Mouse (Mus musculus): ENCODE measurements around the gene Kcmf1.
A peak's percentile ranks its signal among the peaks of the same experiment; 100 is the strongest.
"Not testable (repeated sequence)": the region's sequence is repeated elsewhere in the genome, so short reads cannot be mapped to it uniquely, and the experiment has no call there.

Kcmf1 gene

DNA sequence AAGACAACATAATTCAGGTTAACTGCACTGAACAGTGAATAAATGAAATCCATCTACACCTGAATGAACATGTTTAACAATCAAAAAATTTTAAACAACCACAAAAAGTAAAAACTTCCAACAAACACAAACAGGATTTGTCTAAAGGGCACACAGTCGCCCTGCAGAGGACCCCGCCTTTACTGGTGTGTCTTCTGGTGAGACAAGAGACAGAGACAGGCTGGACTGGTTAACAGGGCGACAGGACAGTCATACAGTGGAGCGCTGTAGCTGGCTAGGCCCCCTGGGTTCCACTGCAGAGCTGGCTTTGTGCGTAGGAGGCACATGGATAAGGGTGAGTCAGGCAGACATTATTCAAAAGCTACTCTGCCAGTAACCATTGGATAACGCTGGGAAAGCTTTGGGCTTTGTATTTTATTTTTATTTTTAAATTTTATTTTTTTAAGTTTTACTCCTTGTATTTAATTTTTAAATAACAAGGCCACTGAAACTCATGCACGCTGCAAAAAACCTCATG is 57.7 kb downstream of the Kcmf1 start:
- DNase-seq (ENCODE audit: low read depth), result no peak

GRCm38 (mm10) chr6:72840867-72841780 is 58.7 kb downstream of the Kcmf1 start:
- no peak for DNase-seq (ENCODE audit: low read depth)

DNA sequence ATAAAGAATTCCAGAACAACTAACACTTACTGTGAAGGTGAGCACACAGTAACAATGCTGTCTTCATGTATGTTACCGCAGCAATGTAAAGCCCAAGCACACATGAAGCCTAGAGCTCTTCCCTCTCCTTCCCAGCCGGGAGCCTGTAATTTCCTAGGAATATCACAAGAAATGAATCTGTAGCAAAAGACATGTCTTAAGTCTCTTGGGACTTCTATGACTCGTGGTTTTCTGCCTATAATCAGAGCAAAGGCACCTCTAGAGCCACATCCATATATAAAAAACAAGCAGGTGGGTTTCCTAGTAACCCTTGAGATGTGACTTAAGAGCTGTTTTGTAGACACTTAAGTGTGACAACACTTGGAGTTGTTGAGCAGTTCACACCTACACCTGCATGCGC is 62.0 kb downstream of the Kcmf1 start:
- no peak for DNase-seq (ENCODE audit: low read depth)

DNA sequence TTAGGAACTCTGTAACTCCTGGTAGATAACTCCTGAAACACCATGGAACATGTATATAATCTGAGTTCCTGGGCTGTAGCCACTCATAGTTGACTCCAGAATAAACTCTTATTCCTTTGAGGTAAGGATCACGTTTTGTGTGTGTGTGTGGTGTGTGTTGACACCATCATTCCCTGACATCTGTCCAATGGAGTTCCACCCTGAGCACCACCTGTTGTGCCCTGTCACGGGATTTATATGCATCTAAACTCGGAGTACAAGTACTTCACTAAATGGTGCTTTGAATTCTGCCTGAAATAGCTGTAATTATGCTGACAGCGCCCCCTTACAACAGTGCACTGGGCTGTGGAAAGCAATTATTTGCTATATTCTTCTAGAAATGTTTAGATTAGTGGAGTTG is 65.3 kb downstream of the Kcmf1 start:
- no peak for DNase-seq (ENCODE audit: low read depth)

DNA sequence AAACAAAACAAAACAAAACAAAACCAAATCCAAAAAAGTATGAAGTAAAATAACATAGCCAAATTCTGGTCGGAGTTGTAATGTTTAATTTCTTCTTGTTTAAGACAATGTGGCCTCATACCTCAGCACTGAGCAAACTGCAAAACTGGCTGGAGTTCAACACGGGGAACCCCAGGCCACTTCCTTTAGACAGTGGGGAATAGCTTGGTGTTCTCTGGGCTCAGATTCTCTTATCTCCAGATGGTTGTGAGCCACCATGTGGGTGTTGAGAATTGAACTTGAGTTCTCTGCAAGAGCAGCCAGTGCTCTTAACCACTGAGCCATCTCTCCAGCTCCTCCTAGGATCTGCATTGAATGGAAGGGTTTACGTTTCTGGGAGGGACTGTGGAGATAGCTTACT is 67.9 kb downstream of the Kcmf1 start:
- DNase-seq (ENCODE audit: low read depth), result no peak

- peak; percentile 24 for DNase-seq (ENCODE audit: low read depth)
These were observed 68.5 kb downstream of the Kcmf1 start for GRCm38 (mm10) chr6:72831276-72831675.

GRCm38 (mm10) chr6:72828857-72829256 is 70.9 kb downstream of the Kcmf1 start:
- peak; percentile 13 for DNase-seq (ENCODE audit: low read depth)

DNA sequence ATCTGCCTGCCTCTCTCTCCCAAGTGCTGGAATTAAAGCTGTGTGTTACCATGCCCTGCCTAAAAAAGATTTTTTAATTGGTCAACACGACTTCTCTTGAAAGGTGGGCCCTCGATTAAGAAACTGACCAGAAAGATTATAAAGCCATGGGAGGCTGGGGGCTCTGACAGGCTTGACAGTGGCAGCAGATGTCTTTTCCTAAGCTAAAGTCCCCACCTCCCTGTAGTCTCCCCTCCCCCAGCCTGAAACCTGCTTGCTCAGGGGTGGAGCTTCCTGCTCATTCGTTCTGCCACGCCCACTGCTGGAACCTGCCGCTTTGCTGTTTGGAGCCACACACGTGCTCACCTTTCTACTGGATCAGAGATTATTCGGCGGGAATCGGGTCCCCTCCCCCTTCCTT is 71.7 kb downstream of the Kcmf1 start:
- not testable (repeated sequence) for DNase-seq (ENCODE audit: low read depth)

DNA sequence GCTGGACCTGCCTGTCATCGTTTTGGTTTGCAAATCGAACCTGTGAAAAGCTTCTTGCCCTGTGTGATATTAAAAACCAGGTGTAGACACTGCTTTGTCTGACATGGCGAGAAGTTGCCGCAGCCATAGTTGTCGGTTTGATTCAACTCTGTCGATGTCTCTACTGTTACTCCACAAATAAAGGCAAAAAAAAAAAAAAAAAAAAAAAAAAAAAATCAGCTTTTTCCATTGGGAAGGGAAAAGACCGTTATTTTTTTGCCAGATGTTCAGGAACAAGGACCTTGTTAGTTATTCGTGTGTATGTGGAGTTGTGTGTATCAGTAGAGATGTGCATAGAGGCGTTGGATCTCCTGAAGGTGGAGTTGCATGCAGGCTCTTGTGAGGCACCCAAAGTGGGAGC is 74.0 kb downstream of the Kcmf1 start:
- no peak for DNase-seq (ENCODE audit: low read depth)

DNA sequence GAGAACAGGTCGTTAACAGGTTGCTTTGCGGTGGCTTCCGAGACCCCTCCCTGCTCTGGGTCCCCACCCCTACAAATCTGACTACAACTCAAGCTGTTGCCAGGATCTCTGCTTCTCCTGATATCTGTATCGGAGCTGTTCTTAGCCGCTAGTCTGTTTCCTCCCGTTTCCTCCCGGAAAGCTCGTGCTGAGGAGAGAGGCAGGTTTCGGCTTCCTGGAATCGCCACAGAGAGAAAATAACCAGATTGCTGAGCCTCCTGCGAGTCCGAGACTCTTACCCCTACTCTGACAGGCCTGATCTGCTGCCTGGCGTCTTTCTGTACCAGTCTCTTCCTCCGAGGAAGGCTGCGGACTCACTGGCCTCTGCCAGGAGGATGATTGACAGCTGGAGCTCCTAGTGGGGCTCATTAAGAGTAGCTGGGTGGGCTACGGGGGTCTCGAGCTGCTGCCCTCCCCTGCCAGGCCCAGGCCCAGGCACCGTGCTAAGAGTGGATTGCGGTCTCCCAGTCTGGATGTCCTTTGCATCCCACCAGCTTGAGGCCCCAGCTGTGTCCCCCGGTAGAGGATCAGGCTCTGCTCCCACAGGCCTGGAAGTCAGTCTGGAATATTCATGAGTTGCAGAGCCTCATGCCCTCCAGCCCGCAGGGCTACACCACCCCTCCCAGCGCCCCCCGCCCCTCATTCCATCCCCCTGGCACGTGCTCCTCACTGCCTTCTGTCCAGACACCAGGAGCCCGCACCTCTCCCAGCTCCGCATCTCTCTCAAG is 74.6 kb downstream of the Kcmf1 start:
- no peak for DNase-seq (ENCODE audit: low read depth)

DNA sequence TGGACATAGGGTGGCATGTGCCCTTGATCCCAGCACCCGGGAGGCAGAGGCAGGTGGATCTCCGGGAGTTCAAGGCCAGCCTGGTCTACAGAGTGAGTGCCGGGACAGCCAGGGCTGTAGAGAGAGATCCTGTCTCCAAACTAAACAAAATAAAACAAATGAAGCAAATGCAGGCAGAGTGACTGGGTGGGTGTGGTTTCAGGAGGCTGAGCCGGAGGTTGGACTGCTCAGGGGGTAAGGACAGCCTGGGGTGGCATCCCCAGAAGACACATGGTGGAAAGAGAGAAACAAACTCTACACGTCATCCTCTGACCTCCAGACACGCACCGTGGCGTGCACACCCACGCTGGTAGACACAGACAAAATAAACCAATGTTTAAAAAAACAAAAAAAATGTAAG is 86.3 kb downstream of the Kcmf1 start:
- DNase-seq (ENCODE audit: low read depth), result no peak

DNA sequence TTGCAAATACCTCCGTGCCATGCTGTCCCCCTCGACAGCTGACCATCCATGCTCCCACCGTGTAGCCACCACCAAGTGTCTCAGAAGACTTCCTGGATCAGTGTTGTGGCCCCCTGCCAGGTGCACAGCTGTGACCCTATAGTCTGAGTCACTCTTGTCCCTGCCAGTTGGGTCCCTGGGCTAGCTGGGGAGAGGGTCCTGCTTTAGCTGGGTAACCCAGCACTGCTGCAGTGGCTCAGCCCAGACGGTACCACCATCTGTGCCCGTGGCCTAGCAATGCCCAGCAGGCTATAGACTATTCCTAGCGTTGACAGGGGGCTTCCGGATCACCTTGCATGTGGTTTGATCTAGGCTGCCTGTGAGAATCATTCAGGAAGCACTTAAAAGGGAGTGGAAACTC is 89.5 kb downstream of the Kcmf1 start:
- DNase-seq (ENCODE audit: low read depth), result no peak

GRCm38 (mm10) chr6:72809522-72810149 is 90.1 kb downstream of the Kcmf1 start:
- DNase-seq (ENCODE audit: low read depth), result no peak

GRCm38 (mm10) chr6:72808342-72808741 is 91.4 kb downstream of the Kcmf1 start:
- DNase-seq (ENCODE audit: low read depth), result no peak

DNA sequence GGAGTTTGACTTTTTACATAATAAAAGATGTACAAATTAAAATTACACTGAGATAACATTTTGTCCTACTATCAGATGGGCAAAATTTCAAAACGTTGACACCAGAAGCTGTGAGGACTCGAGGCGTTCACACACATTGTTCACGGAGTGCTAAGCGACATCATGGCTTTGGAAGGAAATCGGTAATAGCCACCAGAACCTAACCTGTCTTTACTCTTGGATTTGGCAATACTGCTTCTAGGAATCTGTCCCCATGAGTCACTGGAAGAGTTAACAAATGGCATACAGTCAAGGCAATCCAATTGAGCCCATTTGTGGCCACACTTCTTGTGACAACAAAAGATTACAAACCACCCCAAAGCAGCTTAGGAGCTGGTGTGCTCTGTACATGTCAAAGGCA is 96.1 kb downstream of the Kcmf1 start:
- DNase-seq (ENCODE audit: low read depth), result no peak

DNA sequence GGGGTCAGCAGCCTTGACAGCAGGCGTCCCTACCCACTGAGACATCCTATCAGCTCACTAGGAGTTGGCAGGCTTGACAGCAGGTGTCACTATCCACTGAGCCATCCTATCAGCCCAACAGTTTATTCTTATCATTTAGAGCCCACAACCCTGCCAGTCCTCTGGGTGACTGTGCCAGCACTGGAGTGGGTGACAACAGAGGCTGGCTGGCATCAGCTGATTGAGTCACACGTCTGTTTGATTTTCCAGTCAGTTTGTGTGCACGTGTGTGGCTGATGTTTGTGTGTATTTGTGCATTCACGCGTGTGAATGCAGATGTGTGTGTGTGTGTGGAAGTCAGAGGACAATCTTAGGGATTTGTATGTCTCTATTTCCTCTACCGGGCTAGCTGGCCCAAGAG is 97.7 kb downstream of the Kcmf1 start:
- DNase-seq (ENCODE audit: low read depth), result no peak

- no peak for DNase-seq (ENCODE audit: low read depth)
These were observed 99.1 kb downstream of the Kcmf1 start for GRCm38 (mm10) chr6:72800641-72801040.

DNA sequence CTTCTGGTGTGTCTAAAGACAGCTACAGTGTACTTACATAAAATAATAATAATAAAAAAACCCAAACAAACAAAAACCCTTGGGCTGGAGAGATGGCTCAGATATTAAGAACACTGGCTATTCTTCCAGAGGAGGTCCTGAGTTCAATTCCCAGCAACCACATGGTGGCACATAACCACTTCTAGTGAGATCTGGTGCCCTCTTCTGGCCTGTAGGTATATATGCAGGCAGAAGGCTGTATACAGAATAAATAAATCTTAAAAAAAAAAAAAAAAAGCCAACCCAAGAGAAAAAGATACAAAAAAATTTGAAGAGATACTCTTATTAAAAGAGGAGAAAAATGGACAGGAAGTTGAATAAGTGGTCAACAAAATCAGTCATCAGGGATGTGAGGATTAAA is 102.0 kb downstream of the Kcmf1 start:
- DNase-seq (ENCODE audit: low read depth), result no peak

GRCm38 (mm10) chr6:72795444-72795843 is 104.3 kb downstream of the Kcmf1 start:
- DNase-seq (ENCODE audit: low read depth), result no peak

DNA sequence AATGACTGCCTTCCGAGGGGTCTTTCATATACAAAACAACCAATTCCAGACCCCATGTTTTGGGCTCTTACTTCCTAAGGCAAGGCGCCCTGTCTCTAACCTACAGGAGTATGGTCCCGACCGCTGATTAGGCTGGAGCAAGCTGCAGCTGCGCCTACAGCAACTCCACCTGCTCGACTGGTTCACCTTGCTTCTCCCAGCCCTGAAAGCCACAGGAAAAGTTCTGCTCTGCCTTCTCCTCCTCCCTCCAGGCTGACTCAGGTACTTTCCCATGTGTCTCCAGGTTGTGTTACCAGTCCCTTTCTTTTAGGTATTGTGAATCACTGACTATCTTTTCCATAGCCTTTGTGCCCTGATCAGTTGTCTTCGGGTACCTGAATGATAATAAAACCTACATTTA is 104.9 kb downstream of the Kcmf1 start:
- no peak for DNase-seq (ENCODE audit: low read depth)

DNA sequence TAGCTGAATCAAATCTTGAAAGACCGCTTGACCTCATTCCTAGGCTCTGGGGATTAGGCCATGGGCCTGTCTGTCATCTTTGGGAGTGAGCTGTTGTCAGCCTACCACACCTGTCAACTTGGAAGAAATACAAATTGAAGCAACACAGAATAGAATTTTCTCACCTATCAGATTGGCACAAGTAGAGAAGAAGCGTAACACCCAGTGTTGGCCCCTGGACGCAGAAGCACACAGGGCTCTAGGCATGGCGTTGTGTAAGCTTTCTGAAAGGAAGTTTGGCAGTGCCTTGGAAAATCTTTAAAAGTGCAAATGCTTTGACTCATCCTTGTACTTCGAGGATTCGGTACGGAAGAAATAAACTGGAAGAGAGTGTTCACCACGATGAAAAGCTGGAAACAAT is 107.1 kb downstream of the Kcmf1 start:
- DNase-seq (ENCODE audit: low read depth), result no peak
